Mouse (Mus musculus) limb, embryonic 14.5 days (tissue): ENCODE measurements around the gene Frmd4b. TPM values are rescaled to one million over a fixed set of nuclear protein-coding genes. Genes with fewer than 3 reads are reported as not detected.

Experiments
- ATAC-seq: fragments of 200-750 bp; cut with Nextera tagmentation; 2 replicates; pipeline ENCODE4 v1.8.0; 2017; ENCODE audit warnings: low read depth, moderate number of reproducible peaks, moderate TSS enrichment; ENCODE audit not compliant: low FRiP score
- DNase-seq: peaks from one replicate; pipeline ENCODE4 v3.0.0-alpha.2; 2015; ENCODE audit warnings: low spot score
- H3K27ac ChIP-seq: fragments of 300-500 bp; sonication (generic); replicated peaks from 2 replicates; pipeline ENCODE4 v1.5.1; 2014; ENCODE audit warnings: low read depth, mild to moderate bottlenecking, low read length, moderate library complexity, mixed read lengths
- H3K27me3 ChIP-seq: fragments of 300-500 bp; sonication (generic); 2 replicates; pipeline ENCODE4 v1.6.1; 2014; ENCODE audit warnings: low read length, mixed read lengths; ENCODE audit not compliant: control insufficient read depth, insufficient read depth
- H3K36me3 ChIP-seq: fragments of 300-500 bp; sonication (generic); 2 replicates; pipeline ENCODE4 v1.6.1; 2014; ENCODE audit warnings: mild to moderate bottlenecking, low read length, moderate library complexity, mixed read lengths; ENCODE audit not compliant: control insufficient read depth, insufficient read depth
- H3K4me1 ChIP-seq: fragments of 300-500 bp; sonication (generic); 2 replicates; pipeline ENCODE4 v1.6.1; 2014; ENCODE audit warnings: antibody characterized with exemption, low read length, mixed read lengths; ENCODE audit not compliant: control insufficient read depth, insufficient read depth
- H3K4me2 ChIP-seq: fragments of 300-500 bp; sonication (generic); replicated peaks from 2 replicates; pipeline ENCODE4 v1.6.1; 2014; ENCODE audit warnings: low read depth, mild to moderate bottlenecking, low read length, moderate library complexity; ENCODE audit not compliant: severe bottlenecking
- H3K4me3 ChIP-seq: fragments of 300-500 bp; sonication (generic); replicated peaks from 2 replicates; pipeline ENCODE4 v1.5.1; 2014; ENCODE audit warnings: low read length
- H3K9ac ChIP-seq: fragments of 300-500 bp; sonication (generic); 2 replicates; pipeline ENCODE4 v1.6.1; 2014; ENCODE audit warnings: mild to moderate bottlenecking, low read depth, low read length, moderate library complexity; ENCODE audit not compliant: severe bottlenecking
- H3K9me3 ChIP-seq: fragments of 300-500 bp; sonication (generic); 2 replicates; pipeline ENCODE4 v1.6.1; 2016; ENCODE audit warnings: low read length; ENCODE audit not compliant: control insufficient read depth
- POLR2A ChIP-seq: fragments of 200-500 bp; IDR thresholded peaks from 2 replicates; pipeline ENCODE4 v1.8.0; 2012; ENCODE audit warnings: inconsistent platforms, mild to moderate bottlenecking, moderate library complexity, borderline replicate concordance; ENCODE audit not compliant: insufficient read depth, insufficient read length; ENCODE audit errors: extremely low read depth
- WGBS: fragments of 180-500 bp; shearing (Covaris S2); extraction: QIAGEN DNeasy Blood & Tissue Kit; methylation state at CpG from one replicate; pipeline ENCODE4 v1.1.7; 2014; 5-methylcytosine and 5-hydroxymethylcytosine counted together
- polyA plus RNA-seq, 2 experiments: library from polyadenylated mRNA; depleted of rRNA in 1 of 2; stranded (reverse) in 1 of 2; unstranded in 1 of 2; fragments of >200 nt; fragmentation: Nextera tagmentation in 1 of 2; extraction: Ambion mirVana in 1 of 2; gene quantifications; 2 replicates each; pipeline versions ENCODE4 v1.2.1 to v1.2.3; 2012 to 2014

The Frmd4b gene
- polyA plus RNA-seq, 2 experiments, result 13.9 to 14.1 TPM

DNA sequence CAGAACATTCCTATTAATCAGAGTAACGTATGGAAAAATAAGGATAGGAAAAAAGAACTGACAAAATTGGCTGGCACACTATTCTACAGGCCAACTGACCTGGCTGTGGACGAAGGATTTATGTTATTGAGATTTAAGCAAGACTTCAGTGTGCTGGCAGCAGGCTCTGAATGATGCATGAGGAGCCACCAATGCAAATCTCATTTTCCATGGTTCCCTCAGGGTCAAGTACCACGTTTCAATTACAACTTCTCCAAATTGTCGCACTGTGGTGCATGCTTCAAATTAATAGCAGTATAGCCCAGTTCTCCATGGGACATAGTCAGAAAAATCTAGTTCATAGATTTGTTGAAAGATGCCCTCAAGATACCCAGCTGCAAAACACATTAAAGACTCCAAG lies 50.6 kb downstream of the Frmd4b start:
- no peak overlapping the region for H3K9ac ChIP-seq
- ATAC-seq (no peak), DNase-seq (no peak)
- no peak overlapping the region for H3K27ac ChIP-seq
- TF ChIP-seq POLR2A, result no peak
- no peak overlapping the region for H3K4me3 ChIP-seq
- no peaks in the 10 kb centered on the region for H3K4me1 ChIP-seq
- H3K4me2 ChIP-seq, result no peak overlapping the region
- no peaks in the 10 kb centered on the region for H3K9me3 ChIP-seq
- WGBS, result 60% methylated on average over 4 of the region's 4 CpGs
- H3K36me3 ChIP-seq, result no peaks in the 10 kb centered on the region
- H3K27me3 ChIP-seq, result no peaks in the 10 kb centered on the region

DNA sequence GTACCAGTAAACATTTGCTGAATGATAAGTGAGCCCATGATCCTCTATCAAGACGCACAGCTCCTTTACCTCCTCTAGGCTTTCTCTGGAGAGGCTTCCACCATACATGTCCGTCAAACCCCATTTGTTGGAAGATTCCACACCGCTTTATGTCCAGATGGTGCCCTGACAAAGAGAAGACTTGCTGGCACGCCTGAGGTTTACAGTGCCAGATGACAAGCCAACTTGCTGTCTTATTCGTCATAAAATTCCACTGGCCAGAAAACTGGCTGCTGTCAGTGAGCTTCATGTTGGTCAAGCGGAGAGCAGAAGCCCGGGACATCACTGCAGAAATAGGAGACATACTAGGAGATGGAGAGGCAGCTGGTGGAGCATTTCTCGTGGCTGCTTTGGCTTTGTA lies 60.2 kb downstream of the Frmd4b start:
- Histone ChIP-seq H3K4me2 (no peak overlapping the region), H3K27ac (no peak overlapping the region), H3K27me3 (no peaks in the 10 kb centered on the region), H3K36me3 (no peaks in the 10 kb centered on the region), H3K9me3 (no peaks in the 10 kb centered on the region), H3K9ac (no peak overlapping the region), H3K4me1 (peaks cover 3% of the 10 kb centered on the region; the same call in 1 of the 2 replicates), H3K4me3 (no peak overlapping the region)
- no peak for TF ChIP-seq POLR2A
- 87% methylated on average over 8 of the region's 8 CpGs for WGBS
- DNase-seq, result no peak
- ATAC-seq, result no peak

DNA sequence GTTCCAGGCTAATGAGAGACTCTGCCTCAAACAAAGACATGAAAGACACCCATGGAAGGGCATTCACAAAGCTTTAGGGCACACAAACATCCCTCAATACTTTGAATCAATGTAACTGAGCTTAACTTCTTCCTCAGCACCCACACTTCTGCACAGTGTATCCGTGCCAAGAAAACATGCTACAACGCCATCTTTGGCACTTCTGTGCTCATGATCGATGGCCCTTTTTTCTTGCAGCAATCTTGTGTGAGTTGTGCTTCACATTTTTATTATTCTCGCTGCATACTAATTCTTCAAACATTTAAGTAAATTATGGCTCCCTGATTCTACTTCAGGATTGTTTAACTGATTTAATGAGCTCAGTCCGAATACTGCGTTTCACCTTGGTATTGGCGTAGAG lies 61.7 kb downstream of the Frmd4b start:
- Histone ChIP-seq H3K4me2 (no peak overlapping the region), H3K27ac (no peak overlapping the region), H3K9ac (no peak overlapping the region), H3K27me3 (no peaks in the 10 kb centered on the region), H3K36me3 (no peaks in the 10 kb centered on the region), H3K4me1 (peaks cover 3% of the 10 kb centered on the region; the same call in 1 of the 2 replicates), H3K4me3 (no peak overlapping the region), H3K9me3 (no peaks in the 10 kb centered on the region)
- 94% methylated on average over 7 of the region's 7 CpGs for WGBS
- ATAC-seq (no peak), DNase-seq (no peak)
- TF ChIP-seq POLR2A, result no peak

DNA sequence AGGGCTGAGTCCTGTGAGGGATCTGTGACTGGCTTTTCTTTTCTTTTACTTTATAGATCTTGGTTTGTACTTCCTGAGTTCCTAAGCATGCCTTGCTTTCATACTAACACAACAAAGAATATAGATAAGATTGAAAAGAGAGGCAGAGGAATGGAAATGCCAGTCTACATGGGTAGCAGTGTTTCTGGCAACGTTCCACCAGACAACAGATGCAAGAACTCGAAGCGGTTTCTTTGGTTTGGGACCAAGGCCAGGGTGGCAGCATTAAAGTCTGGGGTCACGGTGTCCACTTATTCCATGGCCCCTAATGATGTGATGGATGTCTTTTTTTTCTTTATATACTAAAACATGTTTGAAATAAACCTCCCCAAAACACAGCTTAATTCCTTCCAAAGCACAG lies 63.9 kb downstream of the Frmd4b start:
- ATAC-seq (no peak), DNase-seq (no peak)
- Histone ChIP-seq H3K9ac (no peak overlapping the region), H3K9me3 (no peaks in the 10 kb centered on the region), H3K4me1 (peaks cover 3% of the 10 kb centered on the region; the same call in 1 of the 2 replicates), H3K4me2 (no peak overlapping the region), H3K36me3 (no peaks in the 10 kb centered on the region), H3K27ac (no peak overlapping the region), H3K27me3 (no peaks in the 10 kb centered on the region), H3K4me3 (no peak overlapping the region)
- TF ChIP-seq POLR2A, result no peak
- WGBS, result 69% methylated on average over 4 of the region's 4 CpGs

DNA sequence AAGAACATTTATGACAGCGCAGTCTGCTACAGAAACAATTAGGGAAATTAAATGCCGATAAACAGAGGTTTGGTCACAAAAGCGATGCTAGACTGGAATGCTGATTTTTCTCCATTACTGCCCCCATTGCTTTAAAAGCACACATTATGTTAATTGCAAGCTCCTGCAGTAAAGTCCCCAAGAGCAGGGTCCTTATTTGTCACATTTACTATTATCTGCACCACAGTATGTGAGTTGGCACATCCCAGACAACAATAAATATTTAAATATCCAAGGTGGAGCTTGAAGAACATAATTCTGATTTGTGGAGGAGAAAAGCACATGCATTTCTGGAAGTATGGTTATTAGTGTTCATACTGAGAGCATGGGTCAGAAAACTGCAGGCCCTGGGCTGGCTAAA lies 64.8 kb downstream of the Frmd4b start:
- Histone ChIP-seq H3K9me3 (no peaks in the 10 kb centered on the region), H3K4me3 (no peak overlapping the region), H3K36me3 (no peaks in the 10 kb centered on the region), H3K4me1 (peaks cover 3% of the 10 kb centered on the region; the same call in 1 of the 2 replicates), H3K27me3 (no peaks in the 10 kb centered on the region), H3K4me2 (no peak overlapping the region), H3K9ac (no peak overlapping the region), H3K27ac (no peak overlapping the region)
- WGBS, result 63% methylated on average over 3 of the region's 3 CpGs
- DNase-seq, result no peak
- TF ChIP-seq POLR2A, result no peak
- ATAC-seq, result no peak

DNA sequence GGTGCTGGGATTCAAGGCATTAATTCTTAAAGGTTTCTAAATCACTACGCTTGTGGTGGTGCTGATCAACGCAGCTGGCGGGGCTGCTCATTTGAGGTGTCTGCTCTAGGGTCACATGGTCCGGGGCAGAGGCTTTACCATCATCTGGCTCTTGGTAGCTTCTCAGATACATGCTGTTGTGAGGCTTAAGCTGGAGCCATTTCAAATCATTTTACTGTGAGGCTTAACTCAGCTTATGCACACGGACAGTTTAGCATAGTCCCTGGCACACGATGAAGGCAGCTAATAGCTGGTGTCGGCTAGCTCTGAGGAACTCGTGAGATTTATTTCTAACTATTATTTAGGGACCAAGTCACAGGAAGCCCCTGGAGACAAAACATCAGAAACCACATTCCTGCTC lies 65.5 kb downstream of the Frmd4b start:
- no peaks in the 10 kb centered on the region for H3K27me3 ChIP-seq
- TF ChIP-seq POLR2A, result no peak
- ATAC-seq (peak; percentile 67), DNase-seq (peak; percentile 38)
- no peak overlapping the region for H3K27ac ChIP-seq
- H3K4me2 ChIP-seq, result no peak overlapping the region
- WGBS, result 38% methylated on average over 8 of the region's 8 CpGs
- no peak overlapping the region for H3K4me3 ChIP-seq
- no peak overlapping the region for H3K9ac ChIP-seq
- no peaks in the 10 kb centered on the region for H3K36me3 ChIP-seq
- H3K4me1 ChIP-seq, result peaks cover 3% of the 10 kb centered on the region; the same call in 1 of the 2 replicates
- no peaks in the 10 kb centered on the region for H3K9me3 ChIP-seq
